Mouse (Mus musculus) hindlimb bud, embryonic 11.5 days (tissue): Measurements from ENCODE around the gene Pde7b.
"Not testable (repeated sequence)": the region's sequence is repeated elsewhere in the genome, so short reads cannot be mapped to it uniquely, and the experiment has no call there.

ENCODE experiments used
- DNase-seq: peaks from one replicate; pipeline ENCODE4 v3.0.0-alpha.2; 2012; ENCODE audit warnings: low read depth, low spot score; ENCODE audit errors: extremely low spot score

Gene Pde7b

DNA sequence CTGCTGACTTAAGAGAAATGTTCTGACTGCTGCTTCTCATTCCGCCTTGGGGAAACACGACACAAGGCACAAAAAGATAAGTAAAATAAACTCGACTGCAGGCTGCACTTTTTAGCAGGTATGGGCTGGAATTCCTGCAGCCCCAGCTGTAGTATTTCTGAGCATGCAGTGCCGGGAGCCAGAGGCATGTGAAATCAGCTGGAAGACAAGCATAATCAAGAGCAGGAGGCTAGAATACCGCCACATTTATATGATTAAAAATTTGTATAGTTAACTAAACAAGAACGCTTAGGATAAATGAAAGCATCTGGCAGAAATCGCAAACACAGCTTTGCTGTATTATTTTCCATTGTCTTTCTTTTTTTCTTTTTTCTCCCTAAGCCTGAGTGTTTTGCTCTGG, 168.4 kb downstream of the Pde7b start:
- DNase-seq: no peak

DNA sequence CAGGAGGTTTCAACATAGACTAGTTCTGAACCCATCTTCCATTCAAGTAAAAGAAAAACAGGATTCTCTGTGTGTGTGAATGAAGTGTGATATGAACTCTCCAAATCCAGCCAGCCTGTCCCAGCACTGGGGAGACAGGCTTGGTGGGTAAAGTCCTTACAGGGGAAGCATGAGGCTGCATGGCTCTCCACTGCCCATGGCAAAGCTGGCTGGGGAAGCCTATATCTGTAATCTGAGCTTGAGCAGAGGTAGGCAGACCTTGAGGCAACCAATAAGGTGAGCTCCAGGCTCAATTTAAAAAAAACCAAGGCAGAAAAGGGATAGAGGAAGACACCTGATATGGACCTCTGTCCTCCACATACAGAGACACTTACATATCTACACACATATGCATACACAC, 173.5 kb downstream of the Pde7b start:
- DNase-seq: no peak

DNA sequence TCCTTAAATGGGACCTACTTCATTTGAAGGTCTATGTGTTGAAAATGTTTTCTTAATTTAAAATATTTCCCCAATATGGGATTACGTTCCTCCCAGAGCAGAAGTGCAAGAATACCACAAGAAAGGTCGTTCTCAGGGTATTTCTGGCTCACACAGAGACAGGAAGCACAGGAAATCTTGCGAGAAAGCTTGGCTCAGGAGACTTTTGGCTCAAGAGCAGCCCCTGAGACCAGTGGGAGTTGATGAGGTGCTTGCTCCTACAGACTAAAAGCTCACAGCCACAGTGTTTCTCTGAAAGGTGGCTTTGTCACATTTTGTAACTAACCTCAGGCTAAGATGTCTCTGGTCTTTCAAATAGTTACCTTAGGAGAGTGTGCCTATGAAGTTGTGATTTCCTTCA, 174.1 kb downstream of the Pde7b start:
- no peak for DNase-seq

DNA sequence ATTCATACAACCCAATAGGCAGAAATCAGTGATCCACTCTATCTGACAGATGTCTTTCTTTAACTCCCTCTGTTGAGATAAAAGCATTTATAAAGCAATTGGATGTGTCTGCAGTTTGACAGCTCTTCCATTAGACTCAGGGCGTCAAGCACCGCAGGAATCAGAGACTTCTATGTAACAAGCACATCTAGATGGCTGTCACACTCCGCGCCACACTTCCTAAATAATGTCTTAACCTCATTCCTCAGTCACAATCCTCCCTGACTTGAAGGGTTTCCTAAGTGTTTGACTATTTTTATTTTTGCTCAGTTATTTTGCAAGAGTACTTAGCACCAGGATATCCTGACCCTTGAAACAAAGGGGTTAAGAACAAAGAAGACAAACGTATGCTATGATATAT, 174.7 kb downstream of the Pde7b start:
- DNase-seq: no peak

DNA sequence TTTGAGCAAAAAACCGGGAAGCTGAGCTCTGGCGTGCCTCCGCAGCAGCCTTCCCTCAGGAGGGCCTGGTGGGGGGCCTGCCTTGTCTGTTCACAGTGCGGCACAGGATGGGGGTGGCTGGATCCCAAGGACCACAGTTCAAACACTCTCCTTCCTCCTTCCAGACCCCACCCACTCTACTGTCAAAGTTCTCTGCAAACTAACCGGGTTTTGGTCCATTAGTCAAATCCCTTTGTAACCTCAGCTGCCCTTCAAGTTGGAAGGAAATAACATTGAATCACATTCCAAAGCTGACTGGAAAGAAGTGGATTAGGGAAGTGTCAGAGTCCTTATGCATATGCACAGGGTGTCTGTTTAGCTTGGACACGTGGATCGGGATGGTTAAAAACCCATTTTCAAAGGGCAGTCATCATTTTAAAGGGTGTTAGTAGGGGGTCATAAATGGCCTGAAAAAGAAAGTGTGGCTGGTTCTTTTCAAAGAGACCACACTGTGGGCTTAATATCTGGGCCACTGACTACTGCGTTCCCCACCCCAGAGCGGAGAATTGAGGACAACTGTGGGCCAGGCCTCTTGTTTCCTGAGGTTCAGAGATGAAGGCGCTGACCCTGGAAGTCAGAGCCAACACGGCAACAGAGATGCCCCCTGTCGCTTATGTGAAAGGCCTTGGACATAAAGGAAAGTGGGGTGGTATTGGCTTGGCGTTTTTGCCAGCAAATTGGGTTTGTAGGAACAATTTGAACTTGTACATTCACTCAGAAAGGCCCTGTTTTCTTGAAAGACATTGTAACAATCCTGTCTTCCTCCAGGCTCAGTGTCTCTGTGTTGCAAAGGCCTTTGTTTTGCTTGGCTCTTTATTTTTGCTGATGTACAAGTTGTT, 175.8 kb downstream of the Pde7b start:
- no peak for DNase-seq

DNA sequence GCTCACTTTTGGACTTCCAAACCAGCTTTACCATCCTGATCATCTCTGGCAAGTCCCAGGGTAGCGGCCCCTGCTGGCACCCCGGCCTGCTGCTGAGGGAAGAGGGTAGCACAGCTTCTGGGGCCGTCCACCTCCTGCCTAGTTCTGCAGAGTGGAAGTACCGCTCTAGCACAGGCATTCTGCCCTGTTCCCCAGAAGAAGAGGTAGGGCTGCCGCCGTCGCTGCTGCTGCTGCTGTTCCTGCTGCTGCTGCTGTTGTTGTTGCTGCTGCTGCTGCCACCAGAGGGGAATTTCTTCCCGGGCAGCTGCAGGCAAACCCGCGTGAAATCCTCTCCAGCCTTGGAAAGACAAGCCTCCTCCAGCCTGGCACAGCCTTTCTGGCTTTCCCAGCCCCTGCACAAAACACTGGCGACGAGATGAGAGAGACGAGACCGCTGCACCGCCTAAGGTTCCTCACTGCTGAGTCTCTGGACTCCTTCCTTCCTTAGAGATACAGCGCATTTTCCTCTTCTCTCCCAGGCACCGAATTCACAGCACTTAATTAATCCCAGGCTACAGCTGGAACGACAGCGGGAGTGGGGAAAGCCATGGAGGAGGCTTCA, 176.8 kb downstream of the Pde7b start:
- no peak for DNase-seq

DNA sequence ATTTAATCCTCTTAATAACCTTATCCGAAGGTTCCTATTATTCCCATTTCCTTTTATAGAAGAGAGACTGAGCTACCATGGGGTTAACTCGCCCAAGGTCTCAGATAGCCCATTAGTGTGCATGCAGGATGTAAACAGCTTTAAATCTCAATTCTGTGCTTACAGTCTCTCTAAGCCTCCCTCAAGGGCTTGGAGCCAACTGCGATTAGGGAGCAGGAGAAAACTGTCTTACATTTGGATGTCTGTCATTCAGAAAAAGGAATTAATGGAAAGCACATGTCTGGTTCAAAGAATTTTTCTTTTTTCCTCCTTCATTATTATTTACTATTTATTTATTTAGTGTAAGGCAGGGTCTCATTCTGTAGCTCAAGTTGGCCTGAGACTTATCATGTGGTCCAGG, 181.8 kb downstream of the Pde7b start:
- no peak for DNase-seq

DNA sequence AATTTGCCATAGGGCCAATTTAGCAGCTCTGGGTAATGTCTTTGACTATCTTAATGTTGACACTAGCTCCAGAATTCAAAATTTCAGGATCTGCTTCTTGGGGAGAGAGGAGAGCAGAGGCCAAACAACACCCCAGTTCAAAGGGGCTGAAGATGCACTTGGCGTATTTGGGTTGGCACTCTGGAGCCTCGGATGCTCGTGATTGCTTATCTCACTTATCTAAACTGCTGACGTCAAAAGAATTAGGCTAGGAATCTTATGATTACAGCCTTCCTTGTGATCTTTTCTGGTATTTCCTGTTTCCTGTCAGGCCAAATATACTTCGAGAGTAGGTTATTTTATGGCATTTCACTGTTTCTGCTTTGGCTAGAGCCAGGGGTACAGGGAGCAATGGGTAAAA, 191.1 kb downstream of the Pde7b start:
- DNase-seq: no peak

DNA sequence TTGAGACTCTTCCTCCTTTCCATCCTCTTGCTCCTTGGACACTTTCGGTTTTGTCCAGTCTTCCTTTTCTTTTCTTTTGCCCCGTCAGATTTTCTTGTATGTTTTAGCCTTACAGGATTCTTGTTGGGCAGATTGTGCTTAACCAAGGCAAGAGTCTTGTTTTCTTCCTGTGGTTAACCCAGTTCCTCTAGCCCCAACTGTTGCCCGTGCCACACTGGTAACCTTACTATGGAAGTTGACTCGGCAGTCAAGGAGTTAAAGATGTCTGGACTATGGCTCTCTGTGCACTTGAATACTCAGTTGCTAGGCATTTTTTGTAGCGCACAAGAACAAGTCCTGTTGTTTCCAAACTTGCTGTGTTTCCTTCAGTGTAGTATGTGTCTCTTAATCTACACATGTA, 193.0 kb downstream of the Pde7b start:
- no peak for DNase-seq

DNA sequence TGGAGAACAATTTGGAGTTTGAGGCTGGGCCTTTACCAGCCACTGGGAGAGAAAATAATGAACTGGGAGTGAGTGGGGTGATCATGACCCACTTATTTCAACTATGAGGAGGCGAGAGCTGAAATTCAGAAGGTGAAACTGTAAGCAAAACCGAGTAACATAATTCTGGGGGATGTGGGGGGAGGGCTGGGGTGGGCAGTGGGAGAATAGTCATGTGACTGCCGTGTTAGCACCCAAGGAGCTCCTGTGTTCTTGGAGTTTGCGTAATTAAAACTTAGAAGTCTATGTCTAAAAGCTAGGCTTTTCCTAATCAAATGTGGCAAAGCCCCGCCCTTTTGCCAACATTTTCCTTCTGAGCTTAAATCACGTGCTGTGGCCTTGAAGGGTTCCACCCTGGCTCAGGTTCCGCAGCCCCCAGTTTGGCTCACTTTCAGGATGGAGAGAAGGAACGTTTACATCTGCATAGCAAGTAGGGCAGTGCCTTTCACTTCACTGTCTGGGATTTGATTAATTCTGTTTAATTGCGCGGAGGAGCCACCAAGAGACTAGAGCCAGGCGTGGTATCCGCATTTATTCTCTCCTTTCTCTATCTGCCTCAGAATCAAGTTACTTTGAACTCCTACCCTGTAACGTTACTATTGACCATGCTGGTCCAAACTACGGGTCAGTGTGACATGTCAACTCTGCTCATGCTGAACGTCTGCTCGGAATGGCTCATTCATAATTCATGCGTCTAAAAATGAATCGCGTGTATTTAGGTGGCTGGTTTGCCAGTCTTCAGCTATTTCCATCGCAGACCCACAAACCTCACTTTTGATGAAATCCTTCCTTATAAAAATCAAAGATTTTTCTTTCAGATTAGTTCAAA, 196.1 kb downstream of the Pde7b start:
- DNase-seq: no peak

DNA sequence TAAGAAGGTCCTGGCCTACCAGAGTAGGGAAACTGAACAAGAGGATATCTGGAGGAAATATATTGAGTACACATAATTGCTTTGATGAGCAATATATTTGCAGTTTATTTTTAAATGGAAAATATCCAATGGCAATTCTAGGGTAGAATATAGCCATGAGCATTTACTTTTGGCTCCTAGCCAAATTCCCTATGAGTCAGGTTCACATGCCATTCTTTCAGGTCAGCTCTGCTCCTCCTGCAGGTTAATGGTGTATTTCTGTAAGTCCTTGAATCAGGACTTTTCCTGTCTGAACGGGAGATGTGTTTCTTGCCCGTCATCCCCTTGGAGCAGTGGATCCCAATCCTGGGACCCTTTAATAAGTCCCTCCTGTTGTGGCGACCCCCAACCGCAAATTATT, 197.1 kb downstream of the Pde7b start:
- DNase-seq: no peak

DNA sequence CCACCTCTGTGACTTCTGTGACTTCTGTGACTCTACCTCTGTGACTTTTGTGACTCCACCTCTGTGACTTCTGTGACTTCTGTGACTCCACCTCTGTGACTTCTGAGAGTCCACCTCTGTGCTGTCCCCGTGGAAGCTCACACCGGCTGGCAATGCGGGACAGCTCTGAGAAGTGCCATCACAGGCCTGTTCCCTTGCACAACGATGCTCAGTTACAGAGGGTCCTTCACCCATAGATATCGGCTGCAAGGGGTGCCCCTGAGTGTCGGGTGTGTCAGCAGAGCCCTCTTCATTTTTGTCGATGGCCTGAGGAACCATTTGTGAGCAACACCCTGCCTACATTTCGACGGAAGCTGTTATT, 206.4 kb downstream of the Pde7b start:
- DNase-seq: no peak

DNA sequence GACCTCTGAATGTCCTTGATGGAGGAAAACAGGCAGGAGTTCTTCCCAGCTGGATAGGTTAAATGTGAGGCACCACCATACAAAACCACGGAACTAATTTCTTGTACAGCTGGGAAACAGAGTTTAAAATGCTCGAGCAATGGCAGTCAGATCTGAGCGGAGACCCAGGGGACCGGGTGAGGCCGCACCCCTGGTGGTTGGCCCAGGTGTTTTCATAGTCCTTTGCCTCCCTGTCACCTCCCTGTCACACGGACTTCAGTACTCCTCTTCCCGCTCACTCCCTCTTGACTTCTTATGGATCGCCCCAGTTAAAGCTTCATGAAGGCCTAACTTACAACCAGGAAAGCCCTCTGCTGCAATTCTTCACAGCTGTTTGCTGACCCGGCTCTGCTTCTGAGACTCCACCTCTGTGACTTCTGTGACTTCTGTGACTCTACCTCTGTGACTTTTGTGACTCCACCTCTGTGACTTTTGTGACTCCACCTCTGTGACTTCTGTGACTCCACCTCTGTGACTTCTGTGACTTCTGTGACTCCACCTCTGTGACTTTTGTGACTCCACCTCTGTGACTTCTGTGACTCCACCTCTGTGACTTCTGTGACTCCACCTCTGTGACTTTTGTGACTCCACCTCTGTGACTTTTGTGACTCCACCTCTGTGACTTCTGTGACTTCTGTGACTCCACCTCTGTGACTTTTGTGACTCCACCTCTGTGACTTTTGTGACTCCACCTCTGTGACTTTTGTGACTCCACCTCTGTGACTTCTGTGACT, 206.9 kb downstream of the Pde7b start:
- DNase-seq: not testable (repeated sequence)

DNA sequence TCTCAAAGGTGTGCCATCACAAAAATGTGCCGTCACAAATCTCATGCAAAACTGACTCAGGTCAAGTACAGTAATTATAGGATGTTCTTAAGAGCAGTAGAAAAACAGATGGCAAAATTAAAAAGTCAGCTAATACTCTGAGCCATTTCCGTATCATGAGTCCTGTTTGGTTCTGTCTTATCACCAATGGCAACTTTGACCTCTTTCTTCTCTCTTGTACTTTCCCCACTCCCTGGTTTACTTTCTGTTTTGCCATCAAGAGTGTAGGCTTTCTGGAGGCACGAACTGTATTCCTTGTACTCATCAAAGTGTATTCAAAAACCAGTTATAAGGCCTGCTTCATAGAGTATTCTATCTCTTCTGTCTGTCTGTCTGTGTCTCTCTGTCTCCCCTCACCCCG, 211.0 kb downstream of the Pde7b start:
- DNase-seq: no peak

DNA sequence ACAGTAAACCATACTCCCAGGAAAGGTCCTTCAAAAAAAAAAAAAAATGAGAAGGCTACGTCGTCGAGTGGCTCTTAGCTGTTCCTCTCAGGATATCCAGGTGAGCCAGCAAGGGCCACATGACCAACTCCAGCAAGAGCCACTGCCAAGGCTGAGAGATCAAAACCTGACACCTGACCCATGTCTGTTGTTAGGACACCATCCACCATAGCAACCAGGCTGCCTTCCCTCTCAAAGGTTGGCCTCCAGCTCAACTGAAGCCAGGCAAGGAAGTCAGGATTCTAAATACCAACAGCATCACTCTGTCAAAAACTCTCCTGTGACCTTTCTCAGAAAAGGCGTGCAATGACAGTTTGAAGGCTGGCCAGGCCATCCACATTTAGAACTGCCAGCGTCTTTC, 211.4 kb downstream of the Pde7b start:
- no peak for DNase-seq

DNA sequence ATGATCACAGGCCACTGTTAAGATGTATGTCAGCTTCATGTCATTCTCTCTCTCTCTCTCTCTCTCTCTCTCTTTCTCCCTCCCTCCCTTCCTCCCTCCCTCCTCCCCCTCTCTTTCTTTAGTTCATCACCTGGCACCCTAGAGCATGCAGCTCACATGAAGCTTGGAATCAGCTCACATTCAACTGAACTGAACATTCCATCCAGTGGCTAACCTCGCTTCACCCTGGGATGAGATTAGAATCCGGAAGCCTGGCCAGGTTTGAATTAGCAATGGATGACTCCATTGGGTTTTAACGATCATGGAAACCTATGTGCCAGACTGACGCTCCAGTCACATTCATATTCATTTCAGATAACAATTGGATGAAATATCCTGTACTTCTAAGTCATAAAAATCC, 215.1 kb downstream of the Pde7b start:
- DNase-seq: no peak

DNA sequence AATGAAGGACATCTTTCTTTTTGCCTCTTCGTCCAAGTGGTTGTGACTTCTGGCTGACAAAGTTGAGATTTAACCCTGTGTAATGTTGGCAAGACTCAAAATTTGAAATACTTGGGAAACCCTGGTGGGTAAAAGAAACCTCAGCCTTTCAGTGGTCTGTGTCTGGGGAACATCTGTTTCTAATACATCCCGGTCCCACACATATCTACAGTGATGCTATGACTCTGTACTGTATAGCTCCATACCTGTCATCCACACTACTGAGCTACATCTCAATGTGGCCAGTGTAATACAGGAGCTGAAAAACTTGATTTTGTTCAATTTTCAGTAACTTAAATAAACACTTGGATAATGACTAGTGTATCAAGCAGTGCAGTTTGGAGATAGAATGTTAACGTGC, 216.4 kb downstream of the Pde7b start:
- no peak for DNase-seq

DNA sequence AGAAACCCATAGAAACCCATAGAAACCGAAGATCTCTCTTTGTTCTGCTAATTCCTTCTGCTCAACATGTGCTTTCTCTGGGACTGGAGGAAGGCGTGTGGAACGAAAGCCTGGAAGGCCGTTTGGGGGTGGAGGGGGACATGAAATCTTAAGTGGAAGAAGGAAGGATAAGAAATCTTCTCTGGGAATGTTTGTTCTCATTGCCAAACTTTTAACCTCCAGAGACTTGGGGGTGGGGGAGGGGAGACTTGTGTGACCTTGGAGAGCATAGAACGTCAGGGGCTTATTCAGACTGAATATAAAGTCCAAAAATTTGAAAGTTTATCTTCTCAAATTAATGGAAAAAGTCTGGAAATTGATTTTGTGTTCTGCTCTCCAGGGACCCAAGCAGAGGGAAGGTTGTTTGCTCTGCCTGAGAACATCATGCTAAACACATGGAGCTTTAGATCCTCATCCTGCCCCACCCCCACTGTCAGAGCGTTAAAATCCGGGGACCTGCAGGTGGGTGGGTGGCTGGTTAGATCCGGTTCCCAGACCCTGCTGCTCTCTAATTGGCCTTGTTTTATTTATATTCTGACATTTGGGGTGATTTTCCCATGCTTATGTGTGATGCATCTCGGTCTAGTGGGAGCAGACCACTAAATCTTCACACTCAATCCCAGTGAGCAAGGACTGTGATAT, 217.0 kb downstream of the Pde7b start:
- DNase-seq: no peak

DNA sequence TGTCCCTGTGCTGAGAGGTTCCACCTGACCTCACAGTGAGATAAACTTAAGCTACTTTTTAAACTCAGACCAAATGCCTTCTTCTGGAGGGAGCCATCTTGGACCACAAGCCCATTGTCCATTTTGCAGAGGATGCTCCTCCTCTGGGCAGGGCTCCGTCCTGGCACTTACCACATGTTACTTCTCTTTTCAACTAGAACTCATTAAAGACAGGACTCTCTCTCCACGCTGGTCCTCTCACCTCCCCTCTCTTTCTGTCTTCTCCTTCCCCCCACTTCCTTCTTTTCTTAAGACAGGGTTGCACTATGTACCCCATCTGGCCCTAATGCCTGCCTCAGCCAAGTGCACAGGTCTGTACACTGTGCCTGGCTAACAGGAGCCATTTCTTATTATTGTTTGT, 217.8 kb downstream of the Pde7b start:
- DNase-seq: no peak

DNA sequence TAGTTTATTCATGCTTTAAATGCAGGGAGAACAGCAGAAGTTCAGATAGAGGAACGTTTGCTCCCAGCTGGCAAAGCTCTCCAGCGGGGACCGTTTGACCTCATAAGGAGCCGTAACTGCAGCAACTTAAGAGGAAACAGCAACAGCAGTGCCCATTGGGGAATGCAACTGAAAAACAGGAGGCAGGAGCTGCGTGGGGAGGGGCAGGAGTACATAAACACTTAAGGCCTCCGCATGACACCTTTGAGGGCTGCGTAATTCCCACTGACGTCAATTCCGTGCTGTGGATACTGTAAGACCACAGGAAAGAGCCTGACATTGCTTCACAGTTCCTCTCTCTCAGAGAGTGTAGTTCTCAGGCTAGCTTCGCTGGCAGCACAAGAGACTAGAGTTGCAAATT, 219.4 kb downstream of the Pde7b start:
- no peak for DNase-seq

DNA sequence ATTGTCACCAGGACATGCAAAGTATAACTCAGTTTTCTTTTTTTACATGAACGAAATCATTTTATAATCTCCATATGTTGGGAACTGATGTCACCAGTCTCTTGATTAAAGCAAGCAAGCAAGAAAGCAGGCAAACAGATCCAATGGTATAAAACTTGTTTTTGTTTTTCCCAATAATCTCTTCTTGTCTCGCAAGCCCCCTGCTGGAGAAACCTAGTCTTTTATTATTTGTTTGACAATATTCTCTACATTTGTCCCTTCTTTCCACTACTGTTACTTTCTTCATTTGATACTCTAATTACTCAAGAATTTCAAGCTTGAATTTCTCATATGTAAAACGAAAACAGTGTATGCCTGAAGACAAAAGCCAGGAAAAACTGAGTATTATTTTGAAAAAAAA, 220.1 kb downstream of the Pde7b start:
- DNase-seq: no peak
